Mouse (Mus musculus): ENCODE data around the gene Rpp25.

Gene Rpp25

GRCm38 (mm10) chr9:57521056-57521911, 17.5 kb downstream of the Rpp25 start, which contains the start of gene Cox5a:
TSS of gene Cox5a (plus strand) at chr9:57521274.
- DNase-seq (ENCODE audit: extremely low spot score, low read depth, low spot score) = no peak

- no peak for DNase-seq (ENCODE audit: extremely low spot score, low read depth, low spot score)
Observed at GRCm38 (mm10) chr9:57522114-57522860, 18.5 kb downstream of the Rpp25 start.

GRCm38 (mm10) chr9:57522861-57523246, 19.0 kb downstream of the Rpp25 start:
- DNase-seq (ENCODE audit: extremely low spot score, low read depth, low spot score) = no peak

GRCm38 (mm10) chr9:57523754-57524153, 19.9 kb downstream of the Rpp25 start:
- no peak for DNase-seq (ENCODE audit: extremely low spot score, low read depth, low spot score)

- DNase-seq (ENCODE audit: extremely low spot score, low read depth, low spot score) = no peak
Observed at GRCm38 (mm10) chr9:57524439-57524838, 20.6 kb downstream of the Rpp25 start.

- DNase-seq (ENCODE audit: extremely low spot score, low read depth, low spot score) = no peak
Observed at GRCm38 (mm10) chr9:57525516-57525915, 21.7 kb downstream of the Rpp25 start.

- no peak for DNase-seq (ENCODE audit: extremely low spot score, low read depth, low spot score)
Observed at GRCm38 (mm10) chr9:57526435-57526834, 22.6 kb downstream of the Rpp25 start.

GRCm38 (mm10) chr9:57531946-57532345, 28.1 kb downstream of the Rpp25 start:
- no peak for DNase-seq (ENCODE audit: extremely low spot score, low read depth, low spot score)

- DNase-seq (ENCODE audit: extremely low spot score, low read depth, low spot score) = no peak
Observed at GRCm38 (mm10) chr9:57536362-57536761, 32.5 kb downstream of the Rpp25 start.

- DNase-seq (ENCODE audit: extremely low spot score, low read depth, low spot score) = no peak
Observed at GRCm38 (mm10) chr9:57537044-57537727, 33.4 kb downstream of the Rpp25 start, which contains the start of gene Fam219b. TSS of gene Fam219b (plus strand) at chr9:57537528.

- no peak for DNase-seq (ENCODE audit: extremely low spot score, low read depth, low spot score)
Observed at GRCm38 (mm10) chr9:57537728-57538181, 33.9 kb downstream of the Rpp25 start.

- DNase-seq (ENCODE audit: extremely low spot score, low read depth, low spot score) = no peak
Observed at GRCm38 (mm10) chr9:57539550-57539949, 35.7 kb downstream of the Rpp25 start.

- no peak for DNase-seq (ENCODE audit: extremely low spot score, low read depth, low spot score)
Observed at GRCm38 (mm10) chr9:57541312-57541711, 37.5 kb downstream of the Rpp25 start.

- no peak for DNase-seq (ENCODE audit: extremely low spot score, low read depth, low spot score)
Observed at GRCm38 (mm10) chr9:57543951-57544350, 40.1 kb downstream of the Rpp25 start.

- no peak for DNase-seq (ENCODE audit: extremely low spot score, low read depth, low spot score)
Observed at GRCm38 (mm10) chr9:57547287-57547686, 43.5 kb downstream of the Rpp25 start.

GRCm38 (mm10) chr9:57547869-57548268, 44.0 kb downstream of the Rpp25 start:
- DNase-seq (ENCODE audit: extremely low spot score, low read depth, low spot score) = no peak

GRCm38 (mm10) chr9:57549186-57549585, 45.4 kb downstream of the Rpp25 start:
- DNase-seq (ENCODE audit: extremely low spot score, low read depth, low spot score) = no peak

GRCm38 (mm10) chr9:57550126-57550862, 46.5 kb downstream of the Rpp25 start:
- no peak for DNase-seq (ENCODE audit: extremely low spot score, low read depth, low spot score)

GRCm38 (mm10) chr9:57552139-57552887, 48.5 kb downstream of the Rpp25 start, which contains the start of gene Mpi:
TSS of gene Mpi (minus strand) at chr9:57552763.
- no peak for DNase-seq (ENCODE audit: extremely low spot score, low read depth, low spot score)

GRCm38 (mm10) chr9:57553119-57553518, 49.3 kb downstream of the Rpp25 start:
- DNase-seq (ENCODE audit: extremely low spot score, low read depth, low spot score) = no peak
